Mouse (Mus musculus) limb, embryonic 15.5 days (tissue): ENCODE results near the gene Slc35c2. TPM values are rescaled to one million over a fixed set of nuclear protein-coding genes. Genes with fewer than 3 reads are reported as not detected.
A peak's percentile ranks its signal among the peaks of the same experiment; 100 is the strongest.

ENCODE experiments used
- ATAC-seq: fragments of 200-750 bp; cut with Nextera tagmentation; 2 replicates; pipeline ENCODE4 v1.8.0; 2017; ENCODE audit warnings: low read depth, moderate TSS enrichment; ENCODE audit not compliant: insufficient number of reproducible peaks, low FRiP score, low TSS enrichment
- H3K27ac ChIP-seq: fragments of 300-500 bp; sonication (generic); 2 replicates; pipeline ENCODE4 v1.5.1; 2015; ENCODE audit warnings: moderate library complexity, mild to moderate bottlenecking, inconsistent platforms
- H3K27me3 ChIP-seq: fragments of 300-500 bp; sonication (generic); 2 replicates; pipeline ENCODE4 v1.6.1; 2015; ENCODE audit warnings: inconsistent platforms
- H3K36me3 ChIP-seq: fragments of 300-500 bp; sonication (generic); 2 replicates; pipeline ENCODE4 v1.6.1; 2015; ENCODE audit warnings: inconsistent platforms
- H3K4me1 ChIP-seq: fragments of 300-500 bp; sonication (generic); 2 replicates; pipeline ENCODE4 v1.6.1; 2015; ENCODE audit warnings: inconsistent platforms
- H3K4me2 ChIP-seq: fragments of 300-500 bp; sonication (generic); 2 replicates; pipeline ENCODE4 v1.6.1; 2015; ENCODE audit warnings: mild to moderate bottlenecking, inconsistent platforms
- H3K4me3 ChIP-seq: fragments of 300-500 bp; sonication (generic); 2 replicates; pipeline ENCODE4 v1.5.1; 2015; ENCODE audit warnings: mild to moderate bottlenecking, inconsistent platforms
- H3K9ac ChIP-seq: fragments of 300-500 bp; sonication (generic); 2 replicates; pipeline ENCODE4 v1.6.1; 2015; ENCODE audit warnings: inconsistent platforms
- H3K9me3 ChIP-seq: fragments of 300-500 bp; sonication (generic); 2 replicates; pipeline ENCODE4 v1.6.1; 2016; ENCODE audit warnings: inconsistent platforms
- WGBS: fragments of 180-500 bp; shearing (Covaris S2); methylation state at CpG from one replicate; pipeline ENCODE4 v1.1.7; 2015; 5-methylcytosine and 5-hydroxymethylcytosine counted together
- polyA plus RNA-seq: library from polyadenylated mRNA; unstranded; fragments of >200 nt; fragmentation: Nextera tagmentation; extraction: Ambion mirVana; gene quantifications from 2 replicates; pipeline ENCODE4 v1.2.1, GENCODE M21; 2015

Slc35c2 gene
- polyA plus RNA-seq, 1 experiment from 2014 or later = 53.3 TPM

GRCm38 (mm10) chr2:165321981-165322735 is 34.5 kb upstream of the Slc35c2 start:
- no peak for ATAC-seq
- H3K27ac ChIP-seq = no peak overlapping the region
- no peak overlapping the region for H3K4me2 ChIP-seq
- no peaks in the 10 kb centered on the region for H3K9me3 ChIP-seq
- H3K4me3 ChIP-seq = no peak overlapping the region
- H3K4me1 ChIP-seq = peaks cover 76% of the 10 kb centered on the region
- no peak overlapping the region for H3K9ac ChIP-seq
- H3K27me3 ChIP-seq = no peaks in the 10 kb centered on the region
- H3K36me3 ChIP-seq = no peaks in the 10 kb centered on the region; the same call in 1 of the 2 replicates
- WGBS = 83% methylated on average over 22 of the region's 22 CpGs

- 68% methylated on average over 8 of the region's 8 CpGs for WGBS
- H3K27ac ChIP-seq = peak overlapping the region; percentile 67
- H3K9ac ChIP-seq = no peak overlapping the region
- H3K27me3 ChIP-seq = no peaks in the 10 kb centered on the region
- peaks cover 79% of the 10 kb centered on the region for H3K4me1 ChIP-seq
- H3K36me3 ChIP-seq = peaks cover under 1% of the 10 kb centered on the region; the same call in 1 of the 2 replicates
- no peak overlapping the region for H3K4me3 ChIP-seq
- H3K4me2 ChIP-seq = no peak overlapping the region
- no peaks in the 10 kb centered on the region for H3K9me3 ChIP-seq
- ATAC-seq = no peak
Measured at GRCm38 (mm10) chr2:165321381-165321888, 33.8 kb upstream of the Slc35c2 start.

GRCm38 (mm10) chr2:165320531-165321150 is 33.0 kb upstream of the Slc35c2 start:
- ATAC-seq = no peak
- Histone ChIP-seq H3K27ac (peak overlapping the region; percentile 67), H3K4me1 (peaks cover 78% of the 10 kb centered on the region), H3K4me2 (no peak overlapping the region), H3K9me3 (no peaks in the 10 kb centered on the region), H3K4me3 (no peak overlapping the region), H3K9ac (no peak overlapping the region), H3K36me3 (peaks cover 9% of the 10 kb centered on the region; the same call in 1 of the 2 replicates), H3K27me3 (no peaks in the 10 kb centered on the region)
- 57% methylated on average over 12 of the region's 12 CpGs for WGBS

- 73% methylated on average over 4 of the region's 4 CpGs for WGBS
- Histone ChIP-seq H3K9ac (no peak overlapping the region), H3K4me1 (peaks cover 67% of the 10 kb centered on the region)
Measured at GRCm38 (mm10) chr2:165319503-165319902, 31.8 kb upstream of the Slc35c2 start.

GRCm38 (mm10) chr2:165318941-165319340 is 31.3 kb upstream of the Slc35c2 start:
- 80% methylated on average over 7 of the region's 7 CpGs for WGBS
- no peak overlapping the region for H3K4me3 ChIP-seq
- H3K4me2 ChIP-seq = no peak overlapping the region
- no peak overlapping the region for H3K9ac ChIP-seq
- no peak overlapping the region for H3K27ac ChIP-seq
- peaks cover 61% of the 10 kb centered on the region for H3K4me1 ChIP-seq
- H3K36me3 ChIP-seq = peaks cover 26% of the 10 kb centered on the region
- H3K27me3 ChIP-seq = no peaks in the 10 kb centered on the region
- no peaks in the 10 kb centered on the region for H3K9me3 ChIP-seq
- ATAC-seq = no peak

More at GRCm38 (mm10) chr2:165319503-165319902, 31.8 kb upstream of the Slc35c2 start:
- no peak overlapping the region for H3K27ac ChIP-seq
- H3K9me3 ChIP-seq = no peaks in the 10 kb centered on the region
- peaks cover 20% of the 10 kb centered on the region for H3K36me3 ChIP-seq
- no peak for ATAC-seq
- H3K4me3 ChIP-seq = no peak overlapping the region
- no peak overlapping the region for H3K4me2 ChIP-seq
- no peaks in the 10 kb centered on the region for H3K27me3 ChIP-seq

GRCm38 (mm10) chr2:165317621-165318263 is 30.1 kb upstream of the Slc35c2 start:
- Histone ChIP-seq H3K27me3 (no peaks in the 10 kb centered on the region), H3K4me2 (no peak overlapping the region), H3K4me3 (no peak overlapping the region), H3K4me1 (peaks cover 49% of the 10 kb centered on the region), H3K36me3 (peaks cover 38% of the 10 kb centered on the region), H3K9ac (no peak overlapping the region), H3K9me3 (no peaks in the 10 kb centered on the region), H3K27ac (peak overlapping the region; percentile 39; the same call in 1 of the 2 replicates)
- no peak for ATAC-seq
- 44% methylated on average over 16 of the region's 16 CpGs for WGBS

- WGBS = 33% methylated on average over 9 of the region's 9 CpGs
- Histone ChIP-seq H3K27ac (no peak overlapping the region), H3K4me3 (no peak overlapping the region), H3K9ac (no peak overlapping the region), H3K9me3 (no peaks in the 10 kb centered on the region), H3K27me3 (no peaks in the 10 kb centered on the region), H3K4me2 (no peak overlapping the region), H3K36me3 (peaks cover 43% of the 10 kb centered on the region), H3K4me1 (peaks cover 45% of the 10 kb centered on the region)
- ATAC-seq = 0 out of 2 replicates have a peak, but pooled peaks have one; percentile 42
Measured at GRCm38 (mm10) chr2:165316837-165317473, 29.3 kb upstream of the Slc35c2 start.

- H3K36me3 ChIP-seq = peaks cover 47% of the 10 kb centered on the region
- H3K4me3 ChIP-seq = no peak overlapping the region
- H3K27me3 ChIP-seq = no peaks in the 10 kb centered on the region
- H3K4me1 ChIP-seq = peaks cover 38% of the 10 kb centered on the region
- H3K27ac ChIP-seq = no peak overlapping the region
- no peak overlapping the region for H3K9ac ChIP-seq
- 66% methylated on average over 10 of the region's 10 CpGs for WGBS
- no peak overlapping the region for H3K4me2 ChIP-seq
- H3K9me3 ChIP-seq = no peaks in the 10 kb centered on the region
- ATAC-seq = no peak
Measured at GRCm38 (mm10) chr2:165316204-165316603, 28.5 kb upstream of the Slc35c2 start.

- H3K27me3 ChIP-seq = no peaks in the 10 kb centered on the region
- H3K4me3 ChIP-seq = no peak overlapping the region
- H3K9me3 ChIP-seq = no peaks in the 10 kb centered on the region
- H3K4me1 ChIP-seq = peaks cover 28% of the 10 kb centered on the region
- no peak overlapping the region for H3K27ac ChIP-seq
- WGBS = 85% methylated on average over 8 of the region's 8 CpGs
- peaks cover 66% of the 10 kb centered on the region for H3K36me3 ChIP-seq
- H3K9ac ChIP-seq = no peak overlapping the region
- no peak for ATAC-seq
- no peak overlapping the region for H3K4me2 ChIP-seq
Measured at GRCm38 (mm10) chr2:165314197-165314596, 26.5 kb upstream of the Slc35c2 start.

GRCm38 (mm10) chr2:165312381-165312780 is 24.7 kb upstream of the Slc35c2 start:
- Histone ChIP-seq H3K4me3 (no peak overlapping the region), H3K36me3 (peaks cover 84% of the 10 kb centered on the region), H3K27me3 (no peaks in the 10 kb centered on the region), H3K9me3 (no peaks in the 10 kb centered on the region), H3K4me1 (peaks cover 9% of the 10 kb centered on the region), H3K27ac (no peak overlapping the region), H3K4me2 (no peak overlapping the region), H3K9ac (no peak overlapping the region)
- 74% methylated on average over 7 of the region's 7 CpGs for WGBS
- ATAC-seq = no peak

- Histone ChIP-seq H3K9ac (no peak overlapping the region), H3K27me3 (no peaks in the 10 kb centered on the region), H3K4me2 (no peak overlapping the region), H3K9me3 (no peaks in the 10 kb centered on the region), H3K4me1 (peaks cover 1% of the 10 kb centered on the region), H3K36me3 (peaks cover 92% of the 10 kb centered on the region), H3K27ac (no peak overlapping the region), H3K4me3 (no peak overlapping the region)
- no peak for ATAC-seq
- WGBS = 86% methylated on average over 12 of the region's 12 CpGs
Measured at GRCm38 (mm10) chr2:165311577-165311976, 23.9 kb upstream of the Slc35c2 start.
